Mouse (Mus musculus) bone marrow macrophage, adult 2 months (primary cell): ENCODE results near the gene Zbtb25.

Experiments
- CTCF ChIP-seq: IDR thresholded peaks from 2 replicates; pipeline ENCODE4 v1.5.1; 2012; ENCODE audit warnings: low read depth, mild to moderate bottlenecking, low read length, moderate library complexity
- POLR2A ChIP-seq: IDR thresholded peaks from 2 replicates; pipeline ENCODE4 v1.6.1; 2012; ENCODE audit warnings: mild to moderate bottlenecking, low read depth, low read length, borderline replicate concordance

DNA sequence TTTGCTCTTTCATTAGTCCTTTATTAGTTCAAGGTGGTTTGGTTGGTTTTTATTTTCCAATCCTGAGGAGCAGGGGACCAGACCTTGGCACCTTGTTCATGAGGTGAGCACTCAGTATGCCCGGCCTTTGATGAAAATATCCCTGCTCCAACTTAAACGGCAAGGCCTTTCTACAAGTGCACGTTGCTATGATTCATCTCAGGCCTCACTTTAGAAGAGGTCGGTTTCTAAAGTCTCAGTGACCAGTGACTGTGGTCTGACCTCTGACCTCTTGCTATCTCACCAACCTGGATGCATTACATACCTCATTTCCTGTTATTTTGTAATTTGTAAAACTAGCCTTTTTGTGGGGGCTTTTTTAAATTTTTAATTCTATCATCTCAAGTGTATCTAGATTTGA, 39.8 kb upstream of the Zbtb25 start:
- no peak for TF ChIP-seq CTCF
- TF ChIP-seq POLR2A = no peak
